Mouse (Mus musculus): ENCODE measurements around the gene Gm11595. TPM values are rescaled to one million over a fixed set of nuclear protein-coding genes. Genes with fewer than 3 reads are reported as not detected.

The Gm11595 gene
- polyA plus RNA-seq, 1 experiment from 2014 or later, result not detected

- Histone ChIP-seq H3K36me3 (replicated peaks; ENCODE audit: control insufficient read depth, insufficient read depth) (no peaks in the 10 kb centered on the region), H3K4me1 (replicated peaks; ENCODE audit: control insufficient read depth, insufficient read depth, low read length) (no peaks in the 10 kb centered on the region), H3K27me3 (ENCODE audit: control insufficient read depth, insufficient read depth, low read length) (no peaks in the 10 kb centered on the region), H3K4me2 (replicated peaks) (no peak overlapping the region), H3K4me3 (replicated peaks; ENCODE audit: low read length) (no peak overlapping the region), H3K9me3 (ENCODE audit: control insufficient read depth, low read length) (no peaks in the 10 kb centered on the region), H3K9ac (no peak overlapping the region), H3K27ac (no peak overlapping the region)
- WGBS, result 81% methylated on average over 2 of the region's 2 CpGs
- DNase-seq (ENCODE audit: low spot score), result no peak
- no peak for ATAC-seq (ENCODE audit: low FRiP score)
Observed at GRCm38 (mm10) chr11:99768410-99768809, 4.3 kb downstream of the Gm11595 start.

DNA sequence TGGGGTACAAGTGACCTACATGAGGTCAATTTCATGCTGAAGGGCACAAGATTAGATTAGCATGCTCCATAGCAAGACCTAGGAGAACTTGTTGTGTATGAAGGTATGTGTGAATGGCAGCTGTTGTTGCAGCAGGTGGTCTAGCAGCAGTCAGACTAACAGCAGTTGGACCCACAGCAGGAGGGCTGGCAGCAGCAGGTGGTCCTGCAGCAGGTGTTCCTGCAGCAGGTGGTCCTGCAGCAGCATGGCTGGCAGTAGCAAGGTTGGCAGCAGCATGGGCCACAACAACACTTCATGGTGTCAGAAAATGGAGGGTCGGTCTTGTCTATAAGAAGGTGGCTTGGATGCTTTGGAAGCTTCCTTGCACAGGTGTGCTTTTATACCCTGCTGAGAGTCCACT lies 13.8 kb downstream of the Gm11595 start:
- Histone ChIP-seq H3K4me3 (replicated peaks; ENCODE audit: low read length) (no peak overlapping the region), H3K36me3 (replicated peaks; ENCODE audit: control insufficient read depth, insufficient read depth) (no peaks in the 10 kb centered on the region), H3K9ac (no peak overlapping the region), H3K27me3 (ENCODE audit: control insufficient read depth, insufficient read depth, low read length) (no peaks in the 10 kb centered on the region), H3K9me3 (ENCODE audit: control insufficient read depth, low read length) (no peaks in the 10 kb centered on the region), H3K4me2 (replicated peaks) (no peak overlapping the region), H3K27ac (no peak overlapping the region), H3K4me1 (replicated peaks; ENCODE audit: control insufficient read depth, insufficient read depth, low read length) (no peaks in the 10 kb centered on the region)
- 92% methylated on average over 1 of the region's 1 CpGs for WGBS
- ATAC-seq (ENCODE audit: low FRiP score), result no peak
- DNase-seq (ENCODE audit: low spot score), result no peak

DNA sequence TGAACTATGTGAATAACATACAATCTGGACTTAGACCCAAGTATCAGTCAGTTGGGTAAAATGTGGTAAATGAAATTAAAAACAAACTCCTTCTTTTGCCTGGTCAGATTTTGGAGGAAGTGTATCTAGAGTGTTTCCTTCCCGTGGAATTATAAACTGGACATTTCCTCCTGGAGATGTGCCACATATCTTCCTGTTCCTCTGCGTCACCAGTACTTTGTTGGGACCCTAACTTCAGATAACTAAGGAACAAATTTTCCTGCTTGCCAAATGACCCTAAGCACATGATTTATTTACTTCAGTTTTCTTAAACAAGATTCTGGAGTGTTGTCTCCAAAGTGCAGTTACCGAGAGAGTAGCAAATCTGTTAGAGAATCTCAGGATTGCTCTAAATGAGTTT lies 28.7 kb downstream of the Gm11595 start:
- Histone ChIP-seq H3K36me3 (replicated peaks; ENCODE audit: control insufficient read depth, insufficient read depth) (no peaks in the 10 kb centered on the region), H3K9me3 (ENCODE audit: control insufficient read depth, low read length) (no peaks in the 10 kb centered on the region), H3K4me3 (replicated peaks; ENCODE audit: low read length) (no peak overlapping the region), H3K4me1 (replicated peaks; ENCODE audit: control insufficient read depth, insufficient read depth, low read length) (no peaks in the 10 kb centered on the region), H3K4me2 (replicated peaks) (no peak overlapping the region), H3K9ac (no peak overlapping the region), H3K27me3 (ENCODE audit: control insufficient read depth, insufficient read depth, low read length) (no peaks in the 10 kb centered on the region), H3K27ac (no peak overlapping the region)
- 94% methylated on average over 3 of the region's 3 CpGs for WGBS
- no peak for DNase-seq (ENCODE audit: low spot score)
- no peak for ATAC-seq (ENCODE audit: low FRiP score)

DNA sequence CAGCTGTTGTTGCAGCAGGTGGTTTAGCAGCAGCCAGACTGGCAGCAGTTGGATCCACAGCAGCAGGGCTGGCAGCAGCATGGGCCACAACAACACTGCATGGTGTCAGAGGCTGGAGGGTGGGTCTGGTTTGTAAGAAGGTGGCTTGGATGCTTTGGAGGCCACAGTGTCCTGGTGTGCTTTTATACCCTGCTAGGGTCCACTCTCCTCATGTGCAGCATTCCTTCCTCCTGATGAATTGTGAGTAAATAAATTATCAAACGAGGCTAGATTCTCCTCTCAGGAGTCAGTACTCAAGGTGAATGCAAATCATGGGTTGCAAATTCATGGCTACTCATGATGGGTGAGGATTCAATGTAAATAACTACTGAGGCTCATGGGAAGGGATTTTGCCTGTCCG lies 38.5 kb downstream of the Gm11595 start, which contains the start of gene Gm14180:
Gene Gm14180 (minus strand): TSS at position 101 of the 400 bp plus-strand sequence.
- H3K4me3 ChIP-seq (replicated peaks; ENCODE audit: low read length), result no peak within 1 kb of the TSS
- WGBS, result 56% methylated on average over 2 of the region's 2 CpGs
- no peak within 1 kb of the TSS for H3K4me2 ChIP-seq (replicated peaks)
- no peaks in the 10 kb centered on the region for H3K9me3 ChIP-seq (ENCODE audit: control insufficient read depth, low read length)
- no peak within 1 kb of the TSS for H3K9ac ChIP-seq
- H3K36me3 ChIP-seq (replicated peaks; ENCODE audit: control insufficient read depth, insufficient read depth), result no peaks in the 10 kb centered on the region
- no peak for ATAC-seq (ENCODE audit: low FRiP score)
- H3K27me3 ChIP-seq (ENCODE audit: control insufficient read depth, insufficient read depth, low read length), result no peaks in the 10 kb centered on the region
- DNase-seq (ENCODE audit: low spot score), result no peak
- H3K4me1 ChIP-seq (replicated peaks; ENCODE audit: control insufficient read depth, insufficient read depth, low read length), result no peaks in the 10 kb centered on the region
- H3K27ac ChIP-seq, result no peak within 1 kb of the TSS

- no peaks in the 10 kb centered on the region for H3K4me1 ChIP-seq (replicated peaks; ENCODE audit: control insufficient read depth, insufficient read depth, low read length)
- DNase-seq (ENCODE audit: low spot score) (no peak), ATAC-seq (ENCODE audit: low FRiP score) (no peak)
- H3K9me3 ChIP-seq (ENCODE audit: control insufficient read depth, low read length), result no peaks in the 10 kb centered on the region
- no peaks in the 10 kb centered on the region for H3K36me3 ChIP-seq (replicated peaks; ENCODE audit: control insufficient read depth, insufficient read depth)
- no peak overlapping the region for H3K9ac ChIP-seq
- 71% methylated on average over 2 of the region's 2 CpGs for WGBS
- H3K4me3 ChIP-seq (replicated peaks; ENCODE audit: low read length), result no peak overlapping the region
- no peak overlapping the region for H3K4me2 ChIP-seq (replicated peaks)
- H3K27me3 ChIP-seq (ENCODE audit: control insufficient read depth, insufficient read depth, low read length), result no peaks in the 10 kb centered on the region
- no peak overlapping the region for H3K27ac ChIP-seq
Observed at GRCm38 (mm10) chr11:99724061-99724460, 48.7 kb downstream of the Gm11595 start.

Other genes with a start within 250 kb of the Gm11595 start
- gene Krt40, start 229.8 kb downstream of the Gm11595 start, polyA plus RNA-seq (2014; fragmentation: Nextera tagmentation; extraction: Ambion mirVana), result not detected in 2 replicates
- gene Krtap3-3, start 222.0 kb downstream of the Gm11595 start, polyA plus RNA-seq (2014; fragmentation: Nextera tagmentation; extraction: Ambion mirVana), result not detected in 2 replicates
- gene Krtap3-2, start 216.1 kb downstream of the Gm11595 start, polyA plus RNA-seq (2014; fragmentation: Nextera tagmentation; extraction: Ambion mirVana), result not detected in 2 replicates
- gene Gm11939, start 213.4 kb downstream of the Gm11595 start, polyA plus RNA-seq (2014; fragmentation: Nextera tagmentation; extraction: Ambion mirVana), result not detected in 2 replicates
- not detected in 2 replicates for gene Krtap3-1, start 206.3 kb downstream of the Gm11595 start, polyA plus RNA-seq (2014; fragmentation: Nextera tagmentation; extraction: Ambion mirVana)
- not detected in 2 replicates for gene Krtap1-5, start 191.9 kb downstream of the Gm11595 start, polyA plus RNA-seq (2014; fragmentation: Nextera tagmentation; extraction: Ambion mirVana)
- not detected in 2 replicates for gene Krtap1-4, start 189.3 kb downstream of the Gm11595 start, polyA plus RNA-seq (2014; fragmentation: Nextera tagmentation; extraction: Ambion mirVana)
- gene Krtap1-3, start 181.6 kb downstream of the Gm11595 start, polyA plus RNA-seq (2014; fragmentation: Nextera tagmentation; extraction: Ambion mirVana), result not detected in 2 replicates
- gene Krtap9-3, start 174.8 kb downstream of the Gm11595 start, polyA plus RNA-seq (2014; fragmentation: Nextera tagmentation; extraction: Ambion mirVana), result not detected in 2 replicates
- not detected in 2 replicates for gene Gm11938, start 169.6 kb downstream of the Gm11595 start, polyA plus RNA-seq (2014; fragmentation: Nextera tagmentation; extraction: Ambion mirVana)
- not detected in 2 replicates for gene Gm11937, start 162.7 kb downstream of the Gm11595 start, polyA plus RNA-seq (2014; fragmentation: Nextera tagmentation; extraction: Ambion mirVana)
- gene Krtap2-4, start 158.1 kb downstream of the Gm11595 start, polyA plus RNA-seq (2014; fragmentation: Nextera tagmentation; extraction: Ambion mirVana), result not detected in 2 replicates
- gene Gm11562, start 152.5 kb downstream of the Gm11595 start, polyA plus RNA-seq (2014; fragmentation: Nextera tagmentation; extraction: Ambion mirVana), result not detected in 2 replicates
- gene Krtap4-1, start 144.7 kb downstream of the Gm11595 start, polyA plus RNA-seq (2014; fragmentation: Nextera tagmentation; extraction: Ambion mirVana), result not detected in 2 replicates
- not detected in 2 replicates for gene Krtap4-2, start 137.8 kb downstream of the Gm11595 start, polyA plus RNA-seq (2014; fragmentation: Nextera tagmentation; extraction: Ambion mirVana)
- gene Krtap4-7, start 128.8 kb downstream of the Gm11595 start, polyA plus RNA-seq (2014; fragmentation: Nextera tagmentation; extraction: Ambion mirVana), result not detected in 2 replicates
- not detected in 2 replicates for gene Gm11555, start 122.7 kb downstream of the Gm11595 start, polyA plus RNA-seq (2014; fragmentation: Nextera tagmentation; extraction: Ambion mirVana)
- not detected in 2 replicates for gene Gm11563, start 114.0 kb downstream of the Gm11595 start, polyA plus RNA-seq (2014; fragmentation: Nextera tagmentation; extraction: Ambion mirVana)
- not detected in 2 replicates for gene Krtap4-6, start 107.0 kb downstream of the Gm11595 start, polyA plus RNA-seq (2014; fragmentation: Nextera tagmentation; extraction: Ambion mirVana)
- not detected in 2 replicates for gene Gm14190, start 82.2 kb downstream of the Gm11595 start, polyA plus RNA-seq (2014; fragmentation: Nextera tagmentation; extraction: Ambion mirVana)
- gene Gm14180, start 38.6 kb downstream of the Gm11595 start, polyA plus RNA-seq (2014; fragmentation: Nextera tagmentation; extraction: Ambion mirVana), result not detected in 2 replicates
- not detected in 2 replicates for gene Krtap4-8, start 7.8 kb upstream of the Gm11595 start, polyA plus RNA-seq (2014; fragmentation: Nextera tagmentation; extraction: Ambion mirVana)
- gene Krtap4-9, start 12.3 kb upstream of the Gm11595 start, polyA plus RNA-seq (2014; fragmentation: Nextera tagmentation; extraction: Ambion mirVana), result not detected in 2 replicates
- gene Gm11596, start 20.6 kb upstream of the Gm11595 start, polyA plus RNA-seq (2014; fragmentation: Nextera tagmentation; extraction: Ambion mirVana), result not detected in 2 replicates
- gene Gm11569, start 26.0 kb upstream of the Gm11595 start, polyA plus RNA-seq (2014; fragmentation: Nextera tagmentation; extraction: Ambion mirVana), result not detected in 2 replicates
- gene Gm11554, start 31.5 kb upstream of the Gm11595 start, polyA plus RNA-seq (2014; fragmentation: Nextera tagmentation; extraction: Ambion mirVana), result not detected in 2 replicates
- not detected in 2 replicates for gene Krtap4-13, start 37.0 kb upstream of the Gm11595 start, polyA plus RNA-seq (2014; fragmentation: Nextera tagmentation; extraction: Ambion mirVana)
- gene Gm11564, start 42.8 kb upstream of the Gm11595 start, polyA plus RNA-seq (2014; fragmentation: Nextera tagmentation; extraction: Ambion mirVana), result not detected in 2 replicates
- not detected in 2 replicates for gene 2300003K06Rik, start 65.2 kb upstream of the Gm11595 start, polyA plus RNA-seq (2014; fragmentation: Nextera tagmentation; extraction: Ambion mirVana)
- gene Krtap4-16, start 78.7 kb upstream of the Gm11595 start, polyA plus RNA-seq (2014; fragmentation: Nextera tagmentation; extraction: Ambion mirVana), result not detected in 2 replicates
- gene Gm11568, start 85.0 kb upstream of the Gm11595 start, polyA plus RNA-seq (2014; fragmentation: Nextera tagmentation; extraction: Ambion mirVana), result not detected in 2 replicates
- gene Gm11559, start 91.6 kb upstream of the Gm11595 start, polyA plus RNA-seq (2014; fragmentation: Nextera tagmentation; extraction: Ambion mirVana), result not detected in 2 replicates
- gene Krtap9-1, start 100.5 kb upstream of the Gm11595 start, polyA plus RNA-seq (2014; fragmentation: Nextera tagmentation; extraction: Ambion mirVana), result not detected in 2 replicates
- not detected in 2 replicates for gene Gm11567, start 106.3 kb upstream of the Gm11595 start, polyA plus RNA-seq (2014; fragmentation: Nextera tagmentation; extraction: Ambion mirVana)
- not detected in 2 replicates for gene Krtap31-1, start 135.0 kb upstream of the Gm11595 start, polyA plus RNA-seq (2014; fragmentation: Nextera tagmentation; extraction: Ambion mirVana)
- gene Gm11565, start 141.8 kb upstream of the Gm11595 start, polyA plus RNA-seq (2014; fragmentation: Nextera tagmentation; extraction: Ambion mirVana), result not detected in 2 replicates
- not detected in 2 replicates for gene Krtap31-2, start 163.4 kb upstream of the Gm11595 start, polyA plus RNA-seq (2014; fragmentation: Nextera tagmentation; extraction: Ambion mirVana)
- not detected in 2 replicates for gene Krtap9-5, start 175.6 kb upstream of the Gm11595 start, polyA plus RNA-seq (2014; fragmentation: Nextera tagmentation; extraction: Ambion mirVana)
- gene Krtap29-1, start 206.1 kb upstream of the Gm11595 start, polyA plus RNA-seq (2014; fragmentation: Nextera tagmentation; extraction: Ambion mirVana), result not detected in 2 replicates
- 0.16 and 0.29 TPM in 2 replicates for gene Krtap16-1, start 213.7 kb upstream of the Gm11595 start, polyA plus RNA-seq (2014; fragmentation: Nextera tagmentation; extraction: Ambion mirVana)
- gene Krtap17-1, start 221.1 kb upstream of the Gm11595 start, polyA plus RNA-seq (2014; fragmentation: Nextera tagmentation; extraction: Ambion mirVana), result 0.86 and 1.5 TPM in 2 replicates
- gene Krt33a, start 243.3 kb upstream of the Gm11595 start, polyA plus RNA-seq (2014; fragmentation: Nextera tagmentation; extraction: Ambion mirVana), result not detected in 2 replicates

Data from hindbrain, embryonic 14.5 days (tissue).